Mouse (Mus musculus) midbrain, postnatal 0 days (tissue): ENCODE data around the gene Stox1. TPM values are rescaled to one million over a fixed set of nuclear protein-coding genes. Genes with fewer than 3 reads are reported as not detected.

Source experiments
- ATAC-seq: fragments of 200-750 bp; cut with Nextera tagmentation; 2 replicates; pipeline ENCODE4 v1.8.0; 2017; ENCODE audit warnings: moderate number of reproducible peaks, mild to moderate bottlenecking, moderate TSS enrichment, moderate library complexity; ENCODE audit not compliant: low FRiP score
- DNase-seq: peaks from one replicate; pipeline ENCODE4 v3.0.0-alpha.2; 2015; ENCODE audit warnings: low spot score
- H3K27ac ChIP-seq: fragments of 300-500 bp; sonication (generic); 2 replicates; pipeline ENCODE4 v1.5.1; 2014; ENCODE audit warnings: low read depth, mild to moderate bottlenecking, low read length, mixed read lengths
- H3K27me3 ChIP-seq: fragments of 300-500 bp; sonication (generic); 2 replicates; pipeline ENCODE4 v1.6.1; 2014; ENCODE audit warnings: low read length, control low read depth, mixed read lengths; ENCODE audit not compliant: insufficient read depth
- H3K36me3 ChIP-seq: fragments of 300-500 bp; sonication (generic); 2 replicates; pipeline ENCODE4 v1.6.1; 2014; ENCODE audit warnings: low read length, control low read depth, mixed read lengths; ENCODE audit not compliant: insufficient read depth
- H3K4me1 ChIP-seq: fragments of 300-500 bp; sonication (generic); 2 replicates; pipeline ENCODE4 v1.6.1; 2014; ENCODE audit warnings: mild to moderate bottlenecking, control low read depth, antibody characterized with exemption, low read length, mixed read lengths; ENCODE audit not compliant: insufficient read depth
- H3K4me2 ChIP-seq: fragments of 300-500 bp; sonication (generic); 2 replicates; pipeline ENCODE4 v1.6.1; 2014; ENCODE audit warnings: low read depth, mild to moderate bottlenecking, low read length, mixed read lengths; ENCODE audit not compliant: poor library complexity, severe bottlenecking
- H3K4me3 ChIP-seq: fragments of 300-500 bp; sonication (generic); 2 replicates; pipeline ENCODE4 v1.5.1; 2014; ENCODE audit warnings: low read depth, mild to moderate bottlenecking, low read length, moderate library complexity
- H3K9ac ChIP-seq: fragments of 300-500 bp; sonication (generic); replicated peaks from 2 replicates; pipeline ENCODE4 v1.6.1; 2014; ENCODE audit warnings: mild to moderate bottlenecking, low read length, moderate library complexity, mixed read lengths; ENCODE audit not compliant: poor library complexity, severe bottlenecking
- H3K9me3 ChIP-seq: fragments of 300-500 bp; sonication (generic); 2 replicates; pipeline ENCODE4 v1.6.1; 2016; ENCODE audit warnings: low read length, control low read depth
- CTCF ChIP-seq: IDR thresholded peaks from 2 replicates; pipeline ENCODE4 v1.5.1; 2016; ENCODE audit warnings: antibody characterized with exemption, mild to moderate bottlenecking
- WGBS: fragments of 180-500 bp; shearing (Covaris S2); extraction: QIAGEN DNeasy Blood & Tissue Kit; methylation state at CpG from one replicate; pipeline ENCODE4 v1.1.7; 2014; 5-methylcytosine and 5-hydroxymethylcytosine counted together
- polyA plus RNA-seq: library from polyadenylated mRNA; unstranded; fragments of >200 nt; fragmentation: Nextera tagmentation; extraction: Ambion mirVana; gene quantifications from 2 replicates; pipeline ENCODE4 v1.2.1, GENCODE M21; 2015
- total RNA-seq: library from RNA; depleted of rRNA; stranded (reverse); fragments of >200 nt; gene quantifications from 2 replicates; pipeline ENCODE4 v1.2.3, GENCODE M21; 2014

Stox1 gene
- total and polyA plus RNA-seq, 2 experiments from 2014 or later, result 6.3 to 6.7 TPM

DNA sequence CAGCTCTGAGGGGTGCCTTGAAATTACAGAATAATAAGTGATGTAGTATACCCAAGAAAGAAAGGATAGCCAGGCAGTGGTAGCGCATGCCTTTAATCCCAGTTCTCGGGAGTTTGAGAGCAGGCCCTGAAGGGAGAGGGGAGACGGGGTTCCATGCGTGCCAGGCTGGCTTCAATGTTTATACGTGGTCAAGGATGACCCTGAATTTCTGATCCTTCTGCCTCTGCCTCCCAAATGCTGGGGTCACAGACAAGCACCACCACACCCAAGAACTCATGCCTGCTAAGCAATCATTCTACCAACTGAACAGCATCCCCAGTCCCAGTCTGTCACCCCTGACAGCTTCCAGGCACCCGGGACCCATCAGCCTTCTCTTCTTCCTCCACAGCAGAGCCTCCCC lies 49.7 kb downstream of the Stox1 start:
- no peaks in the 10 kb centered on the region; the same call in 1 of the 2 replicates for H3K9me3 ChIP-seq
- H3K4me1 ChIP-seq, result no peaks in the 10 kb centered on the region
- DNase-seq (no peak), ATAC-seq (no peak)
- TF ChIP-seq CTCF, result no peak
- no peak overlapping the region for H3K9ac ChIP-seq
- H3K36me3 ChIP-seq, result no peaks in the 10 kb centered on the region
- no peak overlapping the region for H3K4me3 ChIP-seq
- no peak overlapping the region for H3K4me2 ChIP-seq
- no peak overlapping the region for H3K27ac ChIP-seq
- H3K27me3 ChIP-seq, result no peaks in the 10 kb centered on the region
- 86% methylated on average over 6 of the region's 6 CpGs for WGBS

DNA sequence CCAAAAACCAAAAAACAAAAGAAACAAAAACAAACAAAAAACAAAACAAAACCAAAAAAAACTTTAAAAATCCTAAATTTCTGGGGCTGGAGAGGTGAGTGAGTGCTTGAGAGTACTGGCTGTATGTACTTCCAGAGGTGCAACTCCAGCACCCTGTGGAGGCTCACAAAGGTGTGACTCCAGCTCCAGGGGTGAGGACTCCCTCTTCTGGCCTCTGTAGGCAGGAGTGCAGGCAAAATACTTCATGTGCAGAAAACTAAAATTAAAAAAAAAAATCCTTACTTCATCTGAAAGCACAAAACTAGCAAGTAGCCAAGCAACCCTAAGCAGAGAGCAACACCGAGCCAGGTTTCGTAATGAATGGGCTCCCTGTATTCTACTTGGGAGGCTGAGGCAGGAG lies 53.6 kb downstream of the Stox1 start:
- Histone ChIP-seq H3K9ac (no peak overlapping the region), H3K36me3 (no peaks in the 10 kb centered on the region), H3K4me1 (no peaks in the 10 kb centered on the region), H3K27ac (no peak overlapping the region), H3K9me3 (no peaks in the 10 kb centered on the region), H3K4me2 (no peak overlapping the region), H3K27me3 (no peaks in the 10 kb centered on the region), H3K4me3 (no peak overlapping the region)
- WGBS, result 97% methylated on average over 2 of the region's 2 CpGs
- no peak for TF ChIP-seq CTCF
- ATAC-seq (no peak), DNase-seq (no peak)

DNA sequence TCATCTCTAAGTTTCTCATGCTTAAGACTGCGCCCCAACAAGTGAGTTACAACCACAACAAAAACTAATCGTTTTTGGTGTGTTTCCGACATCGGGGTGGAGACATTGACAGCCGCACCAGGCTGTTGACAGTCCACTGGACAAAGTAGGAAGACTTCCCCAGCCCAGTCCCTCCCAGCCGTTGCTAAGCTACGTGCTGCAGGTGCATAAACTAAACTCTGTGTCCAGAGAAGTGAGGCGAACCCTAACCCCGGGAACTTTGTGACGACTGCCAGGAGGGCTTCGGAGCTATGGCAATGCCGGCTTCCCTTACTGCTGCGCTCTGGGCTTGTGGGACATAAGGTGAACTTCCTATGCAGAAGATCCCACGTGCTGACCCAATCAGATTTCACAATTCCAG lies 56.7 kb downstream of the Stox1 start:
- no peak overlapping the region for H3K4me3 ChIP-seq
- DNase-seq (no peak), ATAC-seq (no peak)
- peaks cover 3% of the 10 kb centered on the region; the same call in 1 of the 2 replicates for H3K36me3 ChIP-seq
- H3K4me2 ChIP-seq, result no peak overlapping the region
- H3K27ac ChIP-seq, result no peak overlapping the region
- H3K27me3 ChIP-seq, result no peaks in the 10 kb centered on the region; the same call in 1 of the 2 replicates
- H3K9me3 ChIP-seq, result no peaks in the 10 kb centered on the region
- no peak for TF ChIP-seq CTCF
- WGBS, result 76% methylated on average over 14 of the region's 14 CpGs
- no peaks in the 10 kb centered on the region for H3K4me1 ChIP-seq
- no peak overlapping the region for H3K9ac ChIP-seq

DNA sequence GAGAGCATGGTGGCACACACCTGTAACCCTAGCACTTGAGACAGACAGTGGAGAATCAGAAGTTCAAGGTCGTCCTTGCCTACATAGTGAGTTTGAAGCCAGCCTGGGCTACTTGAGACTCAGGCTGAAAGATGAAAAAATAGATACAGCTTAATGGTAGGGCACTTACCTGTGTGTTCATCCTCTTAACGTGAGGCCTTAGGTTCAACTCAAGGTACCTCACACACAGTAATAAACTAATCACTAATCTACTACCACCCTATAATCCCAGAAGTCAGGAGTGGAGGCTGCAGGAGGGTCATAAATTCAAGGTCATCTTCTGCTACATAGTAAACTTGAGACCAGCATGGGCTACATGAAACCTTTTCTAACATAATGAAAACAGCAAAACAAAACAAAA lies 57.5 kb downstream of the Stox1 start:
- DNase-seq (no peak), ATAC-seq (no peak)
- no peak overlapping the region for H3K27ac ChIP-seq
- 83% methylated on average over 2 of the region's 2 CpGs for WGBS
- H3K27me3 ChIP-seq, result no peaks in the 10 kb centered on the region; the same call in 1 of the 2 replicates
- TF ChIP-seq CTCF, result no peak
- H3K36me3 ChIP-seq, result peaks cover 3% of the 10 kb centered on the region; the same call in 1 of the 2 replicates
- no peak overlapping the region for H3K4me2 ChIP-seq
- H3K4me1 ChIP-seq, result no peaks in the 10 kb centered on the region
- H3K9ac ChIP-seq, result no peak overlapping the region
- H3K4me3 ChIP-seq, result no peak overlapping the region
- H3K9me3 ChIP-seq, result no peaks in the 10 kb centered on the region

DNA sequence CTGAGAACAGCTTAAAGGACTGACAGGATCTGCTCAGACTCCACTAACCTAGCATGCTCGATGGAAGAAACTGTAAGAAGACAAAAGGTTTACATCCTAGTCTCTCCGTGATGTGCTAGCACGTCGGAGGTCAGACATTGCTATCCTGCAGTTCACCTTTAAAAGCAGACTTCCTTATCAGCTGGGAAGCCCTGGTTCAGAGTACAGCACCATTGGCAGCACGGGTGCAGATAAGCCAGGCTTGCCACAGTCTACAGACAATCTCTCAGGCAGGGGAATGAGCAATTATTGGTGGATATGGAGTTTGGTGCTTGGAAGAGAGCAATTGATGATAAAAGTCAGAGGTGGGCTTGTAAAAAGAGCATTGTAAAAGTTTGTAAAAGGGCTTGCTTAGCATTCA lies 57.9 kb downstream of the Stox1 start:
- Histone ChIP-seq H3K27ac (no peak overlapping the region), H3K9me3 (no peaks in the 10 kb centered on the region), H3K9ac (no peak overlapping the region), H3K36me3 (peaks cover 3% of the 10 kb centered on the region; the same call in 1 of the 2 replicates), H3K4me3 (no peak overlapping the region), H3K27me3 (no peaks in the 10 kb centered on the region; the same call in 1 of the 2 replicates), H3K4me2 (no peak overlapping the region), H3K4me1 (no peaks in the 10 kb centered on the region)
- DNase-seq, result no peak
- ATAC-seq, result no peak
- WGBS, result 82% methylated on average over 5 of the region's 5 CpGs
- TF ChIP-seq CTCF, result no peak

DNA sequence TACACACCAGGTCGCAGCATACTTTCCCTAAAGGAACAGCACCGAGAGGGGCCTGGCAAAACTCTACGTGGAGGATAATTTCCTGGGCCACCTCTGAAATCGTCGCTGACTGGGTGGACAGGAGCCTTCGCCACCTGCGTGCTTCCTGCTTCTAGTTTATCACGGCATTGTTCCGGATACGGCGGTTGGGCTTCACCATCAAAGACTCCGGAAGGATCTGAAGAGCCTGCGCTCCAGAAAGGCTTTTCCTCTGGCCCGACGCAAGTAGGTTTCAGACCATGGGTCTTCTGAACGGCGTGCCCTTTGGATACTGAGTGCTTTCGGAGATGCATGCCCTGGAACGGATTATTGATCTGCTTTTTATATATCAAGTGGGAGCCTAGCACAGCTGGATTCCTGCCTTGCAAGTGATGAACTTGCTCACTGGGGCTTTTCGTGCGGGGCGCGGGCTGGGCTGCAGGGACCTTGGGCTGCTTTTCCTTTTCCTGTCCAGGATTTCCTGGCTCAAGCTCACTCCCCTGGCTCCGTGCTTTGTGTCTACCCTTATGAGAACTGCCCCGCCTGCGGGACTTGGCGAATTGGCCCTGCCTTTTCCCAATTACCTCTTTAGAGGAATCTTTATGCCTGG lies 60.9 kb downstream of the Stox1 start:
- no peak for ATAC-seq
- Histone ChIP-seq H3K4me1 (no peaks in the 10 kb centered on the region), H3K9ac (no peak overlapping the region), H3K27me3 (no peaks in the 10 kb centered on the region; the same call in 1 of the 2 replicates), H3K9me3 (no peaks in the 10 kb centered on the region), H3K36me3 (peaks cover 3% of the 10 kb centered on the region; the same call in 1 of the 2 replicates), H3K4me2 (0 out of 2 replicates have a peak overlapping the region, but pooled peaks have one; percentile 6), H3K27ac (no peak overlapping the region), H3K4me3 (no peak overlapping the region)
- no peak for DNase-seq
- WGBS, result 64% methylated on average over 27 of the region's 27 CpGs
- TF ChIP-seq CTCF, result no peak
